Mouse (Mus musculus): Measurements from ENCODE around the gene Nlrp9b.
"Not testable (repeated sequence)": the region's sequence is repeated elsewhere in the genome, so short reads cannot be mapped to it uniquely, and the experiment has no call there.

- TF ChIP-seq POLR2A (IDR thresholded peaks at IDR 0.05; ENCODE audit: borderline replicate concordance, low read depth, low read length); CTCF (IDR thresholded peaks at IDR 0.05; ENCODE audit: low read depth, low read length): not testable (repeated sequence)
These were observed 5.5 kb downstream of the Nlrp9b start for GRCm38 (mm10) chr7:19996721-19997120.

Measured in bone marrow macrophage, adult 2 months (primary cell).